Mouse (Mus musculus) olfactory bulb, adult 2 months (tissue): ENCODE results near the gene Tnfrsf14.

Experiments
- CTCF ChIP-seq: fragments of 200-500 bp; IDR thresholded peaks from 2 replicates; pipeline ENCODE4 v1.5.1; 2012; ENCODE audit warnings: low read depth, mild to moderate bottlenecking, low read length, moderate library complexity; ENCODE audit not compliant: insufficient read depth
- POLR2A ChIP-seq: fragments of 200-500 bp; IDR thresholded peaks from 2 replicates; pipeline ENCODE4 v1.6.1; 2012; ENCODE audit warnings: mild to moderate bottlenecking, low read depth, low read length, moderate library complexity; ENCODE audit not compliant: insufficient read depth

GRCm38 (mm10) chr4:154972546-154972945 is 44.2 kb upstream of the Tnfrsf14 start:
- TF ChIP-seq POLR2A (no peak), CTCF (no peak)
